Mouse (Mus musculus): Measurements from ENCODE around the gene Kcnb1. TPM values are rescaled to one million over a fixed set of nuclear protein-coding genes. Genes with fewer than 3 reads are reported as not detected.

Gene Kcnb1
- polyA plus RNA-seq, 1 experiment from 2014 or later, result 0.85 TPM

DNA sequence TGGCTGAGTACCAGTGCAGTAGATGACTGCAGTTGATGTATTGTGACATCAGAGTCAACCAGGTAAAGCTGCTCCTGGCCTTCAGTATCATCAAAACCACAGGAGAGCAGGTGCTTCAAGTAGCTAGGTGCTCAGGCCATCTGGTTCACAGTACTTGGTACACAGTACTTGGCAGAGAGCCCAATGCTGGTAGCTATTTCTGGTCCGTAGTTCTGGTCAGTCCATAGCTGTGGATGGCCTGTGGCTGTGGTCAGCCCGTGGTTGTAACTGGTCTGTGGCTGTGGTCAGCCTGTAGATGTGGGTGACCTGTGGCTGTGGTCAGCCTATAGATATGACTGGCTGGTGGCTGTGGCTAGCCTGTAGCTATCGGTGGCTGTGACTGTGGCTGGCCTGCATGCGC, 95.3 kb downstream of the Kcnb1 start:
- H3K9me3 ChIP-seq (ENCODE audit: control insufficient read depth, low read length), result no peaks in the 10 kb centered on the region
- no peak overlapping the region for H3K4me2 ChIP-seq (ENCODE audit: low read length)
- no peaks in the 10 kb centered on the region for H3K4me1 ChIP-seq (ENCODE audit: control insufficient read depth in 2 of 2, insufficient read depth in 2 of 2, low read length in 2 of 2)
- H3K4me3 ChIP-seq (ENCODE audit: control insufficient read depth in 1 of 2, insufficient read depth in 1 of 2, low read depth in 1 of 2, low read length in 2 of 2), result no peak overlapping the region
- no peak overlapping the region for H3K27ac ChIP-seq (replicated peaks in 1 of 2; ENCODE audit: control insufficient read depth in 1 of 2, insufficient read depth in 1 of 2, low read depth in 2 of 2, low read length in 2 of 2)
- no peak overlapping the region for H3K9ac ChIP-seq (ENCODE audit: low read length)
- WGBS, result 78% methylated on average over 4 of the region's 4 CpGs
- H3K36me3 ChIP-seq (ENCODE audit: control insufficient read depth, insufficient read depth, low read length), result no peaks in the 10 kb centered on the region
- 0 out of 2 replicates have a peak, but pooled peaks have one; percentile 26 for ATAC-seq (ENCODE audit: insufficient number of reproducible peaks, insufficient read depth, low FRiP score, low read depth)
- no peaks in the 10 kb centered on the region for H3K27me3 ChIP-seq (ENCODE audit: control insufficient read depth, insufficient read depth, low read length)

DNA sequence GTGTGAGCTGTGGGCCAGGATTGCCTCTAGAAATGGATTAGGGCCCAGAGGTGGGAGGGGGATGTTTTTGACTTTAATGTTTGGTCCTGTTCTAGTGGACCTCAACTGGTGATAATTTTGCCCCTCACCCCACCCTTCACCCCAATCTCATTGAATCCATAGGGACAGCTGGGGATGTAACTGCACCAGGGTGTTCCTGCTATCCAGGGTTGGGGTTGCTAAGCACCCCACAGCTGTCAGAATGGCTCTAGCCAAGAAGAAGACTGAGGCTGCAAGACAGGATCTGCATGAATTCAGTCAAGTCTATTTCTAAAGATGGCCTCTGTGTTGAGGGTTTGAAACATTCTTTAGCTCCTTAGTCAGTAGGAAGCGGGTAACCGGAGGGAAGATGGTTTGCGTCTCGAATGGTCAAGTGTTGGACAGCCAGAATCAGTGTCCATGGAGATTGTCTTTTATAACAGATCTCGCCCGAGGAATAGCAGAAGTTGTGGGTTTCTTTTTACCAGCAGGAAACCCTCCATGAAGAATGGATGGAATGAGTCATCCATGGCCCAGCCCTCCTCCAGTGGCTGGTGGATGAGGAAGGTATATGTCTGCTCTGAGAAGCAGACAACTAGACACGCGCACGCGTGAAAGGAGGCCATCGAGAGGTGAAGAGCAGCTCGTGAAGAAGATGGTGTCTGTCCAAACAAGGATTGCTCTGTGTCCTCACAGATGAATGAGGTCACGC, 96.6 kb downstream of the Kcnb1 start:
- no peaks in the 10 kb centered on the region for H3K36me3 ChIP-seq (ENCODE audit: control insufficient read depth, insufficient read depth, low read length)
- no peak for ATAC-seq (ENCODE audit: insufficient number of reproducible peaks, insufficient read depth, low FRiP score, low read depth)
- H3K4me3 ChIP-seq (ENCODE audit: control insufficient read depth in 1 of 2, insufficient read depth in 1 of 2, low read depth in 1 of 2, low read length in 2 of 2), result no peak overlapping the region
- H3K27me3 ChIP-seq (ENCODE audit: control insufficient read depth, insufficient read depth, low read length), result no peaks in the 10 kb centered on the region
- no peak overlapping the region for H3K9ac ChIP-seq (ENCODE audit: low read length)
- H3K4me2 ChIP-seq (ENCODE audit: low read length), result no peak overlapping the region
- no peaks in the 10 kb centered on the region for H3K4me1 ChIP-seq (ENCODE audit: control insufficient read depth in 2 of 2, insufficient read depth in 2 of 2, low read length in 2 of 2)
- WGBS, result 78% methylated on average over 13 of the region's 13 CpGs
- H3K27ac ChIP-seq (replicated peaks in 1 of 2; ENCODE audit: control insufficient read depth in 1 of 2, insufficient read depth in 1 of 2, low read depth in 2 of 2, low read length in 2 of 2), result no peak overlapping the region
- H3K9me3 ChIP-seq (ENCODE audit: control insufficient read depth, low read length), result no peaks in the 10 kb centered on the region

DNA sequence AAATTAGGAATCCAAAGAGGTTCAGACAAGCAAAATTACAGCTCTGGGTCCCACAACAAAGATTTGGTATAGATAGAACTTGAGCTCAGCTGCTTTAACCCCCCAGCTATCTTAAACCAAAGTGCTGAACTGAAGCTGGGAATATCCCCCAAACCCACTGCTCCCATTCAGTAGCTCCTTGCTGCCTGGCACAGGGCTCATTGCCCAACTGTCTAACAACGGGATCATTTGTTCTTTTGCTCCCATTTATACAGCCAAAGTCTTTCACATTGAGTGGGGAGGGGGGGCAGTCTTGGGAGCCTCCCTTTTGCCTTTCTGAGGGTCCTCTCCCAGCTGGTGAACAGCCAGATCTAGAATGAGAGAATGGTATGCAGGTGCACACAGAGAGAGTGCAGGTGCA, 99.7 kb downstream of the Kcnb1 start:
- Histone ChIP-seq H3K4me3 (ENCODE audit: control insufficient read depth in 1 of 2, insufficient read depth in 1 of 2, low read depth in 1 of 2, low read length in 2 of 2) (no peak overlapping the region), H3K4me2 (ENCODE audit: low read length) (no peak overlapping the region), H3K36me3 (ENCODE audit: control insufficient read depth, insufficient read depth, low read length) (no peaks in the 10 kb centered on the region), H3K4me1 (ENCODE audit: control insufficient read depth in 2 of 2, insufficient read depth in 2 of 2, low read length in 2 of 2) (no peaks in the 10 kb centered on the region), H3K27me3 (ENCODE audit: control insufficient read depth, insufficient read depth, low read length) (no peaks in the 10 kb centered on the region), H3K9me3 (ENCODE audit: control insufficient read depth, low read length) (no peaks in the 10 kb centered on the region), H3K27ac (replicated peaks in 1 of 2; ENCODE audit: control insufficient read depth in 1 of 2, insufficient read depth in 1 of 2, low read depth in 2 of 2, low read length in 2 of 2) (no peak overlapping the region), H3K9ac (ENCODE audit: low read length) (no peak overlapping the region)
- 81% methylated on average over 1 of the region's 1 CpGs for WGBS
- ATAC-seq (ENCODE audit: insufficient number of reproducible peaks, insufficient read depth, low FRiP score, low read depth), result no peak

DNA sequence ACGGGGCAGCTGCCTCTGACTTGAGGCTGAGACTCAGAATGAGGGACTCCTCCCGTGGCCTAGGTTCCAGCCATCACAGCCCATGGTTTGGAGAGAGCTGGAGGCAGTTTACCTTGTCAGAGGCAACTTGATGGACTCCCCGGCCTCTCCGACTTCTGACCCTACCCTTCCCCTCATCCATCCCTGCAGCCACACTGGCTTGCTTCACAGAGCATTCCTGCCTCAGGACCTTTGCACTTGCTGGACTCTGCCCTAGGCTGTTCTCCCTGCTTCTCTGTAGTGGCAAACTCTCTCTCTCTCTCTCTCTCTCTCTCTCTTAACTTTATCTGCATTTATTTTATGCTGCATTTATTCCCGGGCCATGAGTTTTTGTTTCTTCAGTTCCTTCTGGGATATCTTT, 103.1 kb downstream of the Kcnb1 start:
- Histone ChIP-seq H3K27me3 (ENCODE audit: control insufficient read depth, insufficient read depth, low read length) (no peaks in the 10 kb centered on the region), H3K9ac (ENCODE audit: low read length) (no peak overlapping the region), H3K9me3 (ENCODE audit: control insufficient read depth, low read length) (no peaks in the 10 kb centered on the region), H3K4me1 (ENCODE audit: control insufficient read depth in 2 of 2, insufficient read depth in 2 of 2, low read length in 2 of 2) (no peaks in the 10 kb centered on the region), H3K36me3 (ENCODE audit: control insufficient read depth, insufficient read depth, low read length) (no peaks in the 10 kb centered on the region), H3K4me3 (ENCODE audit: control insufficient read depth in 1 of 2, insufficient read depth in 1 of 2, low read depth in 1 of 2, low read length in 2 of 2) (no peak overlapping the region), H3K27ac (replicated peaks in 1 of 2; ENCODE audit: control insufficient read depth in 1 of 2, insufficient read depth in 1 of 2, low read depth in 2 of 2, low read length in 2 of 2) (no peak overlapping the region), H3K4me2 (ENCODE audit: low read length) (no peak overlapping the region)
- WGBS, result 81% methylated on average over 5 of the region's 5 CpGs
- no peak for ATAC-seq (ENCODE audit: insufficient number of reproducible peaks, insufficient read depth, low FRiP score, low read depth)

DNA sequence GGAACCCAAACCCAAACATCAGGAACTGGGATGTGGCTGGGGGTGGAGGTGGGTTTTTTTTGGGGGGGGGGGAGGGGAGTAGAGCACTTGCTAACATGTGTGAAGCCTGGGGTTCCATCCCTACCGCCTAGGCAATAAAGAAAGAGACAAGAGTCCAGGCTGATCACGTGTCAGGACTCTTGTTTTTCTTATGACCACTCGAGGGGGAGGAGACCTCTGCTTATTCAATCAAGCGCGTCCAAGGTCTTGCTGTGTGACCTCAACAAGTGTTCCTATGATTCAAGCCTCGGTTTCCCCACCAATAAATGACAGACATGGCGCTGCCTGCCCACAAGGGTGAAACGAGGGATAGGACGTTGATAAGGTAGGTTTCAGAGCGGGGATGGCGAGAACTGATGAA, 103.9 kb downstream of the Kcnb1 start:
- Histone ChIP-seq H3K27ac (replicated peaks in 1 of 2; ENCODE audit: control insufficient read depth in 1 of 2, insufficient read depth in 1 of 2, low read depth in 2 of 2, low read length in 2 of 2) (no peak overlapping the region), H3K4me3 (ENCODE audit: control insufficient read depth in 1 of 2, insufficient read depth in 1 of 2, low read depth in 1 of 2, low read length in 2 of 2) (no peak overlapping the region), H3K4me1 (ENCODE audit: control insufficient read depth in 2 of 2, insufficient read depth in 2 of 2, low read length in 2 of 2) (no peaks in the 10 kb centered on the region), H3K9me3 (ENCODE audit: control insufficient read depth, low read length) (no peaks in the 10 kb centered on the region), H3K36me3 (ENCODE audit: control insufficient read depth, insufficient read depth, low read length) (no peaks in the 10 kb centered on the region), H3K9ac (ENCODE audit: low read length) (no peak overlapping the region), H3K27me3 (ENCODE audit: control insufficient read depth, insufficient read depth, low read length) (no peaks in the 10 kb centered on the region), H3K4me2 (ENCODE audit: low read length) (no peak overlapping the region)
- WGBS, result 56% methylated on average over 11 of the region's 11 CpGs
- no peak for ATAC-seq (ENCODE audit: insufficient number of reproducible peaks, insufficient read depth, low FRiP score, low read depth)

DNA sequence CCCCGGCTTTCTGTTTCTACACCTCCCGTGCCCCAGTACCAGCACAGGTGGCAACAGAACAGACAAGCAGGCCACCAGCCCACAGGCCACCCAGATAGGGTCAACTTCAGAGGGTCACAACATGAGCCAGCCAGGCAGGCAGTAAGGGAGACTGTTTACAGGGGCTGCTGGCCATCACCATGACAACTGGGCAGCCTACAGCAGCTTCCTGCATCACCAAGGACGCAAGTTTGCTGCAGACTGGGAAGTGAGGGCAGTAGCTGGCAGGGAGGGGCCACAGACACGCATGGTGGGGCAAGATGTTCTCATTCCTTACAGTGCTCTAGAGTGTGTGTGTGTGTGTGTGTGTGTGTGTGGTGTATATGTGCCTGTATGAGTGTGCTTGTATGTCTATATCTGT, 108.3 kb downstream of the Kcnb1 start:
- ATAC-seq (ENCODE audit: insufficient number of reproducible peaks, insufficient read depth, low FRiP score, low read depth), result peak; percentile 8; the same call in 1 of the 2 replicates
- Histone ChIP-seq H3K27me3 (ENCODE audit: control insufficient read depth, insufficient read depth, low read length) (no peaks in the 10 kb centered on the region), H3K36me3 (ENCODE audit: control insufficient read depth, insufficient read depth, low read length) (no peaks in the 10 kb centered on the region), H3K9me3 (ENCODE audit: control insufficient read depth, low read length) (no peaks in the 10 kb centered on the region), H3K4me2 (ENCODE audit: low read length) (no peak overlapping the region), H3K4me3 (ENCODE audit: control insufficient read depth in 1 of 2, insufficient read depth in 1 of 2, low read depth in 1 of 2, low read length in 2 of 2) (no peak overlapping the region), H3K4me1 (ENCODE audit: control insufficient read depth in 2 of 2, insufficient read depth in 2 of 2, low read length in 2 of 2) (peaks cover 8 to 12% of the 10 kb centered on the region in 2 experiments), H3K9ac (ENCODE audit: low read length) (no peak overlapping the region), H3K27ac (replicated peaks in 1 of 2; ENCODE audit: control insufficient read depth in 1 of 2, insufficient read depth in 1 of 2, low read depth in 2 of 2, low read length in 2 of 2) (no peak overlapping the region)
- 31% methylated on average over 4 of the region's 4 CpGs for WGBS

DNA sequence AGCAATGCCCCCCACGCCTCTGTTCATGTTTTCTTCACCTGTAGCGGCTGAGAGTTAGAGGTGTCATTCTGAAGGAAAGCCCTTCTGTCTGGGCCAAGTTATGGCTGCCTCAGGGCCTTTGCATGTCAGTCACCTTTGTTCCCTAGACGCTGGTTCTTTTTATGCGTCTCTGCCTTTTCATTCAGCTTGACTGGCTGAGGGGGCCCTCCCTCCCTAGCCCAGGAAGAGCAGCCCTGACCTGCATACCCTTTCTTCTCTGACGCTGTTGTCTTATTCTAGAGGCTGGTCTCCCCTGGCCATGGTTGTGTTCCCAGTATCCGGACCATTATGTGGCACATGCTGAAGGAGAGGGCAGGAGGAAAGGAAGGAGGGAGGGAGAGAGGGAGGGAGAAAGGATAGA, 108.8 kb downstream of the Kcnb1 start:
- H3K27ac ChIP-seq (replicated peaks in 1 of 2; ENCODE audit: control insufficient read depth in 1 of 2, insufficient read depth in 1 of 2, low read depth in 2 of 2, low read length in 2 of 2), result no peak overlapping the region
- no peak overlapping the region for H3K4me3 ChIP-seq (ENCODE audit: control insufficient read depth in 1 of 2, insufficient read depth in 1 of 2, low read depth in 1 of 2, low read length in 2 of 2)
- no peak overlapping the region for H3K9ac ChIP-seq (ENCODE audit: low read length)
- H3K4me1 ChIP-seq (ENCODE audit: control insufficient read depth in 2 of 2, insufficient read depth in 2 of 2, low read length in 2 of 2), result peaks cover 8 to 12% of the 10 kb centered on the region in 2 experiments
- H3K9me3 ChIP-seq (ENCODE audit: control insufficient read depth, low read length), result no peaks in the 10 kb centered on the region
- 68% methylated on average over 6 of the region's 6 CpGs for WGBS
- no peak for ATAC-seq (ENCODE audit: insufficient number of reproducible peaks, insufficient read depth, low FRiP score, low read depth)
- no peak overlapping the region for H3K4me2 ChIP-seq (ENCODE audit: low read length)
- H3K36me3 ChIP-seq (ENCODE audit: control insufficient read depth, insufficient read depth, low read length), result no peaks in the 10 kb centered on the region
- H3K27me3 ChIP-seq (ENCODE audit: control insufficient read depth, insufficient read depth, low read length), result no peaks in the 10 kb centered on the region

DNA sequence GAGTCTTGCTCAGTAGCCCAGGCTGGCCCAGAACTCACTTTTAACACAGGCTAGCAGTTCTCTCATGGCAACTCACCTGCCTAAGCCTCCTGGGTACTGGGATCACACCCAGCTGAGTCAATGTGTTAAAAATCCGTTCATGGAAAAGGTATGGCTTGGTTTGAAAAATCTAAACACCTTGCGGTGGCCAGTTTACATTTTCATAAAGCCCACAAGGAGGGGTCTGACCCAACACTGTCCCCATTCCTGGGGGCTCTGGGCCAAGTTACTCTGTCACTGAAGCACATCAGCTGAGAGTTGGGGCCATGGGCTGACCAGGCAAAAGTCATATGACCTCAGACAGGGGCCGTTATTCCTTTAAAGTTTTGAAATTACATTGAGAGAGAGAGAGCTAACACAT, 109.6 kb downstream of the Kcnb1 start:
- Histone ChIP-seq H3K4me3 (ENCODE audit: control insufficient read depth in 1 of 2, insufficient read depth in 1 of 2, low read depth in 1 of 2, low read length in 2 of 2) (no peak overlapping the region), H3K27ac (replicated peaks in 1 of 2; ENCODE audit: control insufficient read depth in 1 of 2, insufficient read depth in 1 of 2, low read depth in 2 of 2, low read length in 2 of 2) (no peak overlapping the region), H3K9ac (ENCODE audit: low read length) (no peak overlapping the region), H3K36me3 (ENCODE audit: control insufficient read depth, insufficient read depth, low read length) (no peaks in the 10 kb centered on the region), H3K4me2 (ENCODE audit: low read length) (no peak overlapping the region), H3K9me3 (ENCODE audit: control insufficient read depth, low read length) (no peaks in the 10 kb centered on the region), H3K27me3 (ENCODE audit: control insufficient read depth, insufficient read depth, low read length) (no peaks in the 10 kb centered on the region), H3K4me1 (ENCODE audit: control insufficient read depth in 2 of 2, insufficient read depth in 2 of 2, low read length in 2 of 2) (peaks cover 8 to 12% of the 10 kb centered on the region in 2 experiments)
- 80% methylated on average over 3 of the region's 3 CpGs for WGBS
- ATAC-seq (ENCODE audit: insufficient number of reproducible peaks, insufficient read depth, low FRiP score, low read depth), result no peak
